Mouse (Mus musculus): Measurements from ENCODE around the gene Ahctf1. TPM values are rescaled to one million over a fixed set of nuclear protein-coding genes. Genes with fewer than 3 reads are reported as not detected.
"Not testable (repeated sequence)": the region's sequence is repeated elsewhere in the genome, so short reads cannot be mapped to it uniquely, and the experiment has no call there.

The Ahctf1 gene
- polyA plus RNA-seq, 1 experiment from 2014 or later, result 27.3 TPM

DNA sequence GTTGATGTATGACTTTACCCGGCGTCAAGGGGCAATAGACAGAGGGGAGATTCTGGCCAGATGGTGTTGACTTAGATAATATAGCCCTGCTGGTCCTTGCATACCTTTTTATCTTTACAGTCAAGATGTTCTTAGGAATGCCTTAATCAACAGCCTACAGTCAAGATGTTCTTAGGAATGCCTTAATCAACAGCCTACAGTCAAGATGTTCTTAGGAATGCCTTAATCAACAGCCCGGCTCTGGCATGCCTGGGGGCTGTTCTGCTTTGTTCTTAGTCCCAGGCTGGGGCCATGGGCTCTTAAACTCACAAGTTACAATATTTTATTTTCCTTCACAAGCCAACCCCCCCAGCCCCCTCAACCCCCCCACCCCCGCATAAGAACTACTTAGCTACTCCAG is 88.2 kb downstream of the Ahctf1 start:
- DNase-seq (ENCODE audit: low spot score); H3K27me3 ChIP-seq (replicated peaks; ENCODE audit: control insufficient read depth, insufficient read depth, low read length); H3K4me1 ChIP-seq (ENCODE audit: control insufficient read depth, insufficient read depth, low read length); H3K9ac ChIP-seq (ENCODE audit: low read depth, low read length); H3K36me3 ChIP-seq (ENCODE audit: control insufficient read depth, insufficient read depth, low read length); H3K4me3 ChIP-seq (ENCODE audit: low read depth, low read length); H3K27ac ChIP-seq (replicated peaks; ENCODE audit: low read depth, low read length); H3K4me2 ChIP-seq (ENCODE audit: low read depth, low read length); H3K9me3 ChIP-seq (ENCODE audit: control insufficient read depth, low read length); ATAC-seq (ENCODE audit: low read depth): not testable (repeated sequence)
- WGBS, result 82% methylated on average over 2 of the region's 4 CpGs

- no peak overlapping the region for H3K27ac ChIP-seq (replicated peaks; ENCODE audit: low read depth, low read length)
- 84% methylated on average over 3 of the region's 3 CpGs for WGBS
- H3K9ac ChIP-seq (ENCODE audit: low read depth, low read length), result no peak overlapping the region
- no peaks in the 10 kb centered on the region for H3K4me1 ChIP-seq (ENCODE audit: control insufficient read depth, insufficient read depth, low read length)
- no peaks in the 10 kb centered on the region for H3K27me3 ChIP-seq (replicated peaks; ENCODE audit: control insufficient read depth, insufficient read depth, low read length)
- no peak for ATAC-seq (ENCODE audit: low read depth)
- H3K4me3 ChIP-seq (ENCODE audit: low read depth, low read length), result no peak overlapping the region
- no peak overlapping the region for H3K4me2 ChIP-seq (ENCODE audit: low read depth, low read length)
- H3K9me3 ChIP-seq (ENCODE audit: control insufficient read depth, low read length), result no peaks in the 10 kb centered on the region
- no peak for DNase-seq (ENCODE audit: low spot score)
- no peaks in the 10 kb centered on the region for H3K36me3 ChIP-seq (ENCODE audit: control insufficient read depth, insufficient read depth, low read length)
Observed at GRCm38 (mm10) chr1:179713367-179713766, 90.1 kb downstream of the Ahctf1 start.

GRCm38 (mm10) chr1:179712658-179713057 is 90.8 kb downstream of the Ahctf1 start:
- Histone ChIP-seq H3K4me2 (ENCODE audit: low read depth, low read length) (no peak overlapping the region), H3K27me3 (replicated peaks; ENCODE audit: control insufficient read depth, insufficient read depth, low read length) (no peaks in the 10 kb centered on the region), H3K27ac (replicated peaks; ENCODE audit: low read depth, low read length) (no peak overlapping the region), H3K4me1 (ENCODE audit: control insufficient read depth, insufficient read depth, low read length) (no peaks in the 10 kb centered on the region), H3K4me3 (ENCODE audit: low read depth, low read length) (no peak overlapping the region), H3K36me3 (ENCODE audit: control insufficient read depth, insufficient read depth, low read length) (no peaks in the 10 kb centered on the region), H3K9me3 (ENCODE audit: control insufficient read depth, low read length) (no peaks in the 10 kb centered on the region), H3K9ac (ENCODE audit: low read depth, low read length) (no peak overlapping the region)
- DNase-seq (ENCODE audit: low spot score) (no peak), ATAC-seq (ENCODE audit: low read depth) (no peak)
- 79% methylated on average over 7 of the region's 7 CpGs for WGBS

DNA sequence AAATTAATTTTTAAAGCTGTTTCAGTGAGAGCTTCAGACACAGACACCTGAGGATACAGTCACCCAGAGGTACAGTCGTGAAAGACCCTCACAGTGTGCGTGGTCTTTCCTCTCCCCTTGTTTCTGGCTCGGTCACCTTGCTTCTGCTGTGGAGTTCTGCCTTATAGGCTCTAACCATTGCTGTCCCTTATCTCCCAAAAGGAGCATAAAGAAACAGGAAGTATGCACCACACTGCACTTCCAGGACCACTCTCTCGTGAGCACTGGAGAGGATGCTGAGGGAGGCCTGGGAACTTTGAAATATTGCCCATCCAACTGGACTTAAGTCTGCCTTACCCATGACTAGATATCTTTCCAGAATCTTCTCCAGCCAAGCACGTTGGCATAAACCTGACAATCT is 92.7 kb downstream of the Ahctf1 start:
- H3K4me2 ChIP-seq (ENCODE audit: low read depth, low read length), result no peak overlapping the region
- DNase-seq (ENCODE audit: low spot score) (no peak), ATAC-seq (ENCODE audit: low read depth) (no peak)
- no peak overlapping the region for H3K4me3 ChIP-seq (ENCODE audit: low read depth, low read length)
- no peaks in the 10 kb centered on the region for H3K27me3 ChIP-seq (replicated peaks; ENCODE audit: control insufficient read depth, insufficient read depth, low read length)
- H3K9ac ChIP-seq (ENCODE audit: low read depth, low read length), result no peak overlapping the region
- H3K4me1 ChIP-seq (ENCODE audit: control insufficient read depth, insufficient read depth, low read length), result no peaks in the 10 kb centered on the region
- H3K27ac ChIP-seq (replicated peaks; ENCODE audit: low read depth, low read length), result no peak overlapping the region
- H3K9me3 ChIP-seq (ENCODE audit: control insufficient read depth, low read length), result no peaks in the 10 kb centered on the region
- 83% methylated on average over 5 of the region's 5 CpGs for WGBS
- H3K36me3 ChIP-seq (ENCODE audit: control insufficient read depth, insufficient read depth, low read length), result no peaks in the 10 kb centered on the region

GRCm38 (mm10) chr1:179709390-179709789 is 94.1 kb downstream of the Ahctf1 start:
- H3K4me2 ChIP-seq (ENCODE audit: low read depth, low read length), result no peak overlapping the region
- H3K9ac ChIP-seq (ENCODE audit: low read depth, low read length), result no peak overlapping the region
- no peak overlapping the region for H3K4me3 ChIP-seq (ENCODE audit: low read depth, low read length)
- DNase-seq (ENCODE audit: low spot score) (peak; percentile 42), ATAC-seq (ENCODE audit: low read depth) (0 out of 2 replicates have a peak, but pooled peaks have one; percentile 50)
- 78% methylated on average over 6 of the region's 6 CpGs for WGBS
- H3K4me1 ChIP-seq (ENCODE audit: control insufficient read depth, insufficient read depth, low read length), result no peaks in the 10 kb centered on the region
- no peaks in the 10 kb centered on the region for H3K36me3 ChIP-seq (ENCODE audit: control insufficient read depth, insufficient read depth, low read length)
- no peaks in the 10 kb centered on the region for H3K27me3 ChIP-seq (replicated peaks; ENCODE audit: control insufficient read depth, insufficient read depth, low read length)
- no peaks in the 10 kb centered on the region for H3K9me3 ChIP-seq (ENCODE audit: control insufficient read depth, low read length)
- H3K27ac ChIP-seq (replicated peaks; ENCODE audit: low read depth, low read length), result no peak overlapping the region

GRCm38 (mm10) chr1:179705154-179705553 is 98.3 kb downstream of the Ahctf1 start:
- no peaks in the 10 kb centered on the region for H3K27me3 ChIP-seq (replicated peaks; ENCODE audit: control insufficient read depth, insufficient read depth, low read length)
- DNase-seq (ENCODE audit: low spot score) (no peak), ATAC-seq (ENCODE audit: low read depth) (no peak)
- H3K27ac ChIP-seq (replicated peaks; ENCODE audit: low read depth, low read length), result no peak overlapping the region
- H3K4me2 ChIP-seq (ENCODE audit: low read depth, low read length), result no peak overlapping the region
- no peak overlapping the region for H3K9ac ChIP-seq (ENCODE audit: low read depth, low read length)
- H3K36me3 ChIP-seq (ENCODE audit: control insufficient read depth, insufficient read depth, low read length), result no peaks in the 10 kb centered on the region
- no peaks in the 10 kb centered on the region for H3K4me1 ChIP-seq (ENCODE audit: control insufficient read depth, insufficient read depth, low read length)
- H3K9me3 ChIP-seq (ENCODE audit: control insufficient read depth, low read length), result no peaks in the 10 kb centered on the region
- H3K4me3 ChIP-seq (ENCODE audit: low read depth, low read length), result no peak overlapping the region
- WGBS, result 89% methylated on average over 6 of the region's 6 CpGs

- ATAC-seq (ENCODE audit: low read depth) (no peak), DNase-seq (ENCODE audit: low spot score) (no peak)
- Histone ChIP-seq H3K9me3 (ENCODE audit: control insufficient read depth, low read length) (no peaks in the 10 kb centered on the region), H3K27me3 (replicated peaks; ENCODE audit: control insufficient read depth, insufficient read depth, low read length) (no peaks in the 10 kb centered on the region), H3K4me3 (ENCODE audit: low read depth, low read length) (no peak overlapping the region), H3K9ac (ENCODE audit: low read depth, low read length) (no peak overlapping the region), H3K4me1 (ENCODE audit: control insufficient read depth, insufficient read depth, low read length) (no peaks in the 10 kb centered on the region), H3K4me2 (ENCODE audit: low read depth, low read length) (no peak overlapping the region), H3K36me3 (ENCODE audit: control insufficient read depth, insufficient read depth, low read length) (no peaks in the 10 kb centered on the region), H3K27ac (replicated peaks; ENCODE audit: low read depth, low read length) (no peak overlapping the region)
- 59% methylated on average over 3 of the region's 3 CpGs for WGBS
Observed at GRCm38 (mm10) chr1:179704150-179704549, 99.3 kb downstream of the Ahctf1 start.

Other genes starting within 250 kb of the Ahctf1 start
- gene Sccpdh, start 135.5 kb downstream of the Ahctf1 start, polyA plus RNA-seq (2014; fragmentation: Nextera tagmentation; extraction: Ambion mirVana), result 88.4 and 98.2 TPM in 2 replicates
- 0.12 and 0.17 TPM in 2 replicates for gene Kif28, start 58.4 kb downstream of the Ahctf1 start, polyA plus RNA-seq (2014; fragmentation: Nextera tagmentation; extraction: Ambion mirVana)
- not detected in 2 replicates for gene Gm10518, start 304 bp downstream of the Ahctf1 start, polyA plus RNA-seq (2014; fragmentation: Nextera tagmentation; extraction: Ambion mirVana)
- 16.3 and 17.0 TPM in 2 replicates for gene Cdc42bpa, start 156.8 kb upstream of the Ahctf1 start, polyA plus RNA-seq (2014; fragmentation: Nextera tagmentation; extraction: Ambion mirVana)